Mouse (Mus musculus) heart, adult 11 months (tissue): ENCODE measurements around the gene 1700029J07Rik.

Experiments
- DNase-seq: peaks from one replicate; pipeline ENCODE4 v3.0.0; 2022

1700029J07Rik gene

GRCm38 (mm10) chr8:45946283-45946682 is 28.8 kb downstream of the 1700029J07Rik start:
- DNase-seq = no peak

DNA sequence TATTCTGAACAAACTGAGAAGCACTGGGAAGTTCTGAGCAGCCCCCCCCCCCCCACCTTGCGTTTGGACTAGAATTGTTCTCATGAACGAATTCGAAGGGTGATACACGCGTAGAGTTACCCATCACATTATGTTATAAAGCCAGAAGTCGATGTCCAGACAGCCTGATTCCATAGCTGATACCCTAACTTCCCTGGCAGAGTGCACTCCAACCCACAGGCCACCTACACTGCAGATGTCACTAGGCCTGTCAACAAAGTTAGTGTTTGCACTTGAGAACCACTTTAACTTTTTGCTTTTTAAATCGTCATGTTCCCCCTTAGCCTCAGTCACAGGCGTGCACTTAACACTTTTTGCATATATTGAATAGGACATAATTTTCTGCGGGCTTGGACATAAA is 38.1 kb downstream of the 1700029J07Rik start:
- peak; percentile 56 for DNase-seq

GRCm38 (mm10) chr8:45934582-45935014 is 40.5 kb downstream of the 1700029J07Rik start, which contains the start of gene Ccdc110:
Ccdc110 (plus strand) TSS chr8:45934619.
- peak; percentile 99 for DNase-seq

DNA sequence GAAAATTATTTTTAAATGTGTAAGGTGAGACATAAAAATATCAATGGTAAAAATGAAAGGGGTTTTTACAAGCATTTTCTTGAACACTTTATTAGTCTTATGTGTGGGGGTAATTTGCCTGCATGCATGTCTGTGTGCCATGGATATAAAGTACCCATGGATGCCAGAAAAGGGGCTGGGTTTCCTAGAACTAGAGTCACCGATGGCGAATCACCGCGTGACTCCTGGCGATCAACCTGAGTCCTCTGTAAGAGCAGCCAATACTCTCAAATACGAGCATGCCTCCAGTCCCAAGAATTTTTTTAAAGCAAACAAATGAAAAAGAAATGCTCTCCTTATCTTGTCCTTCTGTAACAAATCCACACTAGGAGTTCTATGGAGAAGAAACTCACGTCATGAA is 52.9 kb downstream of the 1700029J07Rik start:
- DNase-seq = peak; percentile 66

- peak; percentile 70 for DNase-seq
Measured at GRCm38 (mm10) chr8:45920392-45920791, 54.7 kb downstream of the 1700029J07Rik start.

DNA sequence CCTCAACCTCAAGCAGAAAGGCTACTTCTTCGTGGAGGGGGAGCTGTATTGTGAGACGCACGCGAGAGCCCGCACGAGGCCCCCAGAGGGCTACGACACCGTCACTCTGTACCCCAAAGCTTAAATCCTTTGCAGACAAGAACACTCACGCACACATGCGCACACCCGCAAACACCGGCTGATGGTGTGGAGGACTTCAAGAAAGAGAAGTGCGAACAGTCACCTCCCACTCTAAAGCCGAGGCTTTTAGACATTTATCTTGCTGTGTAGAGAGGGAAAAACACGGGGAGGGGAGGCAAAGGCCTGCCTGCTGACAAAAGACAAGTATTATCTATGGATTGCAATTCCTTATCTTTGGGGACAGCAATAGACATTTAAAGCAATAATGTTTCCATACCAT is 56.2 kb downstream of the 1700029J07Rik start:
- DNase-seq = peak; percentile 79

DNA sequence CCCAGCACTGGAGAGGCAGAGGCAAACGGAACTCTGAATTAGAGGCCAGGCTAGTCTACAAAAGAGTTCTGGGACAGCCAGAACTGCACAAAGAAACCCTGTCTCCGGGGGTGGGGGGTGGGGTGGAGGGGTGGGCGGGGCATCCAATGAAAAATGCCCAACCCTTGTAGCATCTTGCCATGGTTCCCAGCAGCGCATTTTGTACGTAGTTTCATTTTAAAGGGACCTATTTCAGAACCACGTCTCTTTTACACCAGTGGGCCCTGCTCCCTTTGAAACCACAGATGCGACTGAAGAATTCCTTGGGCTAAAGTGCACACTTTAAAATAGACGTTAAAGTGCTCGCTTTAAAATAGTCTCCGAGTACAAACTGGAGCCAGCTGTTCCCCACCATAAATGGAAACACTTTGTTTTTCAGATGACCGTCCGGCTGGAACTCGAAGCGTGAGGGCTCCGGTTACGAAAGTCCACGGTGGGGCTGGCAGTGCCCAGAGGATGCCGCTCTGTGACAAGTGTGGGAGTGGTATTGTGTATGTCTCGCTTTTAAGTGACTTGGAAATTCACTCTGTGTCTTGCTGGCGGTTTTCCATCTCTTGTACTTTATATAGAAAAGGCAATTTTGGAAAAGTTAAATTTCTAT is 57.9 kb downstream of the 1700029J07Rik start:
- peak; percentile 91 for DNase-seq

GRCm38 (mm10) chr8:45916496-45916895 is 58.6 kb downstream of the 1700029J07Rik start:
- DNase-seq = no peak

DNA sequence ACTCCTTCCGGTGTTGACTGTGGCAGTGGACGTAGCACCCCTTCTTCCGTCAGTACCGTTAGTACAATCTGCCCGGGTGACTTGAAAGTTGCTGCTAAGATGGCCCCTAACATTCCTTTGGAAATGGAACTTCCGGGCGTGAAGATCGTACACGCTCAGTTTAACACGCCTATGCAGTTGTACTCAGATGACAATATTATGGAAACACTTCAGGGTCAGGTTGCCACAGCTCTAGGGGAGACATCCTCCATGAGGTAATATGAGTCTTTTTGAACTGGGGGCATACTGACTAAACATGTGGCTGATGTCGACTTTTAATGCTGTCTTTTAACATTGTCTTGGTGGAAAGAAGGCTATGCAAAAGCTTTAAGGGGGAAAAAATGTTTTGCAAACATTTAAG is 61.3 kb downstream of the 1700029J07Rik start:
- DNase-seq = peak; percentile 34

- no peak for DNase-seq
Measured at GRCm38 (mm10) chr8:45906251-45906619, 68.8 kb downstream of the 1700029J07Rik start.

DNA sequence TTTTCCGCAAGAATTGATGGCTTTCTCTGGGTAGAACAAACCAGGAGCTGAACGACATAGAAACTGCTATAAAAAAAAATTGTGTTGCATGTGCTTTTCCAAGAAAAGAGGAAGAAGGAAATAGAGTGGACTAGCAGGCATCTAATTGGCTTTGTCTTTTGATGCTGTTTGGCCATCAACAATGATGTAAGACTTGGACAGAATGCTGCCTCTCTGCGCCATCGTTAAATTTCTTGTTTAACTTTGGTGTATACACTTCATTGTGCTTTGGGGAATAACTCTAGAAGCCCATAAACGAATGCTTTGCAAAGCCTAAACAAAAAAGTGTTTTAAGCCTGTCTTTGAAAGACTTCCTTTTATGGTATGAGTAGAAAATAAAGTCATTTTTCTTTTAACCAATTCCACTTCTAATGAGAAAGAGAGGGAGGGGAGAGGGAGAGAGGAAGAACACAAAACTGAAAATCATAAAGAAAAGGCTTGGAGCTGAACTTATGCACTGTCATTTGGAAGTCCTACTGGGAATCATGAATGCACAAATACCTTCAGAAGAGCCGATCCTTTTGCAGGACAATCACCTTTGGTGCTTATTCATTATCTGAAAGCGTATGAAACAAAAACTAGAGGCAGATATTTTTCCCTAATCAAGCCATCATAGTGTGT is 69.3 kb downstream of the 1700029J07Rik start:
- no peak for DNase-seq

DNA sequence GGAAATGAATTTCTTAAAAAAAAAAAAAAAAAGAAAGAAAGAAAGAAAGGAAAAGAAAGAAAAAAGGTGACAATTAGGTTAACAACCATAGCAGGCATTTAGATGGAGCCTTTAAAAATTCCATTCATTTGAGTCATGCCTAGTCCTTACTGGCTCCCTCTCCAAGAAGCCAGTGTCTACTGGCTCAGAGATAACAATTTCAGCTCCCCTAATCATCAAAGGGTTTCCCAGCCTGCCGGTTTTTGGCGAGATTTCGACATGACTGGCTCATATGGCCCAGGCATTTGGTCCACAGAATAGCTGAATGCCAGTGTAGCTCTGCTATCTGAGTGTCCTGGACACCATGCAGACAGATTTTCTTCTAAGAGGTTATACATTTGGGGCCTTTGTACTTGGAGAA is 71.4 kb downstream of the 1700029J07Rik start:
- peak; percentile 92 for DNase-seq
